Mouse (Mus musculus): ENCODE data around the gene Exoc4. TPM values are rescaled to one million over a fixed set of nuclear protein-coding genes. Genes with fewer than 3 reads are reported as not detected.

Gene Exoc4
- total and polyA plus RNA-seq, 3 experiments: 31.2 to 46.4 (median 41.9) TPM

GRCm38 (mm10) chr6:33484568-33484967, 235.7 kb downstream of the Exoc4 start:
- no peak overlapping the region for H3K27ac ChIP-seq (ENCODE audit: insufficient read depth, low read depth)
- H3K79me2 ChIP-seq (replicated peaks; ENCODE audit: control insufficient read depth, extremely low read depth, insufficient read depth, poor library complexity, severe bottlenecking): no peaks in the 10 kb centered on the region
- no peak overlapping the region for H3K4me2 ChIP-seq (ENCODE audit: insufficient read depth, low read depth, poor library complexity, severe bottlenecking)
- peaks cover 0 to 2% of the 10 kb centered on the region in 2 experiments for H3K36me3 ChIP-seq (replicated peaks in 1 of 2; ENCODE audit: control insufficient read depth in 1 of 2, insufficient read depth in 1 of 2, low read length in 1 of 2)
- dilution Hi-C loops (cut with MboI; ENCODE audit: extremely low pct_ligation_motif_present, extremely low pct_unique_long_range_greater_than_20kb, low sequenced_read_pairs): no loop called here
- no peak for TF ChIP-seq CTCF (conservative IDR thresholded peaks at IDR 0.05 in 1 of 2, IDR thresholded peaks at IDR 0.05 in 1 of 2; ENCODE audit: low read depth in 2 of 2, low read length in 2 of 2)
- no peak for TF ChIP-seq ETS1 (conservative IDR thresholded peaks at IDR 0.05; ENCODE audit: low read depth, low read length)
- no peak for TF ChIP-seq MEF2A (IDR thresholded peaks at IDR 0.05; ENCODE audit: borderline replicate concordance, low read depth, low read length)
- TF ChIP-seq POLR2AphosphoS2 (IDR thresholded peaks at IDR 0.05; ENCODE audit: low read depth, low read length): no peak
- no peak for TF ChIP-seq TCF12 (IDR thresholded peaks at IDR 0.05; ENCODE audit: low read depth, low read length)
- peak; percentile 6 for DNase-seq (ENCODE audit: extremely low read depth)
- no peak overlapping the region for H3K9ac ChIP-seq (ENCODE audit: insufficient read depth, low read depth)
- H3K9me3 ChIP-seq (replicated peaks; ENCODE audit: low read length): no peaks in the 10 kb centered on the region
- in situ Hi-C loops (cut with MboI; ENCODE audit: low pct_ligation_motif_present, low pct_unique_long_range_greater_than_20kb, low sequenced_read_pairs): no loop called here
- no peak overlapping the region for H3K4me3 ChIP-seq (replicated peaks in 1 of 3; ENCODE audit: low read depth in 2 of 3, low read length in 2 of 3, poor library complexity in 1 of 3)
- H3K27me3 ChIP-seq (replicated peaks): no peaks in the 10 kb centered on the region
- peaks cover 0 to 6% of the 10 kb centered on the region in 2 experiments; a peak in 1 of 4 replicates for H3K4me1 ChIP-seq (ENCODE audit: control insufficient read depth in 1 of 2, insufficient read depth in 2 of 2)

- TF ChIP-seq BHLHE40 (IDR thresholded peaks at IDR 0.05; ENCODE audit: low read depth, low read length): no peak
- no peak for TF ChIP-seq ZNF384 (IDR thresholded peaks at IDR 0.05; ENCODE audit: low read depth, low read length)
- no peak for TF ChIP-seq MXI1 (IDR thresholded peaks at IDR 0.05; ENCODE audit: low read depth, low read length)
- no peaks in the 10 kb centered on the region for H3K79me2 ChIP-seq (replicated peaks; ENCODE audit: control insufficient read depth, extremely low read depth, insufficient read depth, poor library complexity, severe bottlenecking)
- no peak for DNase-seq (ENCODE audit: extremely low read depth)
- dilution Hi-C loops (cut with MboI; ENCODE audit: extremely low pct_ligation_motif_present, extremely low pct_unique_long_range_greater_than_20kb, low sequenced_read_pairs) (no loop called here), in situ Hi-C loops (cut with MboI; ENCODE audit: low pct_ligation_motif_present, low pct_unique_long_range_greater_than_20kb, low sequenced_read_pairs) (no loop called here)
- no peak overlapping the region for H3K9ac ChIP-seq (ENCODE audit: insufficient read depth, low read depth)
- no peaks in the 10 kb centered on the region for H3K27me3 ChIP-seq (replicated peaks)
- H3K4me2 ChIP-seq (ENCODE audit: insufficient read depth, low read depth, poor library complexity, severe bottlenecking): no peak overlapping the region
- no peak overlapping the region for H3K4me3 ChIP-seq (replicated peaks in 1 of 3; ENCODE audit: low read depth in 2 of 3, low read length in 2 of 3, poor library complexity in 1 of 3)
- no peaks in the 10 kb centered on the region for H3K9me3 ChIP-seq (replicated peaks; ENCODE audit: low read length)
- H3K36me3 ChIP-seq (replicated peaks in 1 of 2; ENCODE audit: control insufficient read depth in 1 of 2, insufficient read depth in 1 of 2, low read length in 1 of 2): peaks cover 0 to 3% of the 10 kb centered on the region in 2 experiments
- no peak overlapping the region for H3K27ac ChIP-seq (ENCODE audit: insufficient read depth, low read depth)
- no peaks in the 10 kb centered on the region for H3K4me1 ChIP-seq (ENCODE audit: control insufficient read depth in 1 of 2, insufficient read depth in 2 of 2)
Observed at GRCm38 (mm10) chr6:33489788-33490187, 240.9 kb downstream of the Exoc4 start.

GRCm38 (mm10) chr6:33496141-33496855, 247.4 kb downstream of the Exoc4 start:
- peaks cover 3 to 4% of the 10 kb centered on the region in 2 experiments for H3K36me3 ChIP-seq (replicated peaks in 1 of 2; ENCODE audit: control insufficient read depth in 1 of 2, insufficient read depth in 1 of 2, low read length in 1 of 2)
- H3K9me3 ChIP-seq (replicated peaks; ENCODE audit: low read length): no peaks in the 10 kb centered on the region
- H3K4me3 ChIP-seq (replicated peaks in 1 of 3; ENCODE audit: low read depth in 2 of 3, low read length in 2 of 3, poor library complexity in 1 of 3): no peak overlapping the region
- dilution Hi-C loops (cut with MboI; ENCODE audit: extremely low pct_ligation_motif_present, extremely low pct_unique_long_range_greater_than_20kb, low sequenced_read_pairs): no loop called here
- H3K27me3 ChIP-seq (replicated peaks): no peaks in the 10 kb centered on the region
- no peak overlapping the region for H3K9ac ChIP-seq (ENCODE audit: insufficient read depth, low read depth)
- no peak for DNase-seq (ENCODE audit: extremely low read depth)
- H3K4me1 ChIP-seq (ENCODE audit: control insufficient read depth in 1 of 2, insufficient read depth in 2 of 2): no peaks in the 10 kb centered on the region
- no peak overlapping the region for H3K4me2 ChIP-seq (ENCODE audit: insufficient read depth, low read depth, poor library complexity, severe bottlenecking)
- in situ Hi-C loops (cut with MboI; ENCODE audit: low pct_ligation_motif_present, low pct_unique_long_range_greater_than_20kb, low sequenced_read_pairs): no loop called here
- H3K27ac ChIP-seq (ENCODE audit: insufficient read depth, low read depth): no peak overlapping the region
- H3K79me2 ChIP-seq (replicated peaks; ENCODE audit: control insufficient read depth, extremely low read depth, insufficient read depth, poor library complexity, severe bottlenecking): no peaks in the 10 kb centered on the region
- no peak for TF ChIP-seq PAX5 (IDR thresholded peaks at IDR 0.05; ENCODE audit: low read length)
- TF ChIP-seq ZNF384 (IDR thresholded peaks at IDR 0.05; ENCODE audit: low read depth, low read length): no peak
- no peak for TF ChIP-seq MYC (IDR thresholded peaks at IDR 0.05; ENCODE audit: low read depth, low read length)
- TF ChIP-seq NELFE (IDR thresholded peaks at IDR 0.05; ENCODE audit: low read depth, low read length): no peak
- TF ChIP-seq POLR2AphosphoS2 (IDR thresholded peaks at IDR 0.05; ENCODE audit: low read depth, low read length): no peak
- no peak for TF ChIP-seq SIN3A (IDR thresholded peaks at IDR 0.05; ENCODE audit: low read length)
- TF ChIP-seq SMC3 (IDR thresholded peaks at IDR 0.05; ENCODE audit: low read depth, low read length): no peak
- no peak for TF ChIP-seq NRF1 (IDR thresholded peaks at IDR 0.05; ENCODE audit: low read depth, low read length)
